Mouse (Mus musculus) neural tube, embryonic 12.5 days (tissue): ENCODE results near the gene Myo1d. TPM values are rescaled to one million over a fixed set of nuclear protein-coding genes. Genes with fewer than 3 reads are reported as not detected.

ENCODE experiments used
- ATAC-seq: fragments of 200-750 bp; cut with Nextera tagmentation; 2 replicates; pipeline ENCODE4 v1.8.0; 2017; ENCODE audit warnings: low read depth, mild to moderate bottlenecking, moderate TSS enrichment, moderate library complexity; ENCODE audit not compliant: low FRiP score
- H3K27ac ChIP-seq: fragments of 300-500 bp; sonication (generic); 2 replicates; pipeline ENCODE4 v1.5.1; 2016
- H3K27me3 ChIP-seq: fragments of 300-500 bp; sonication (generic); replicated peaks from 2 replicates; pipeline ENCODE4 v1.6.1; 2016; ENCODE audit warnings: mild to moderate bottlenecking
- H3K36me3 ChIP-seq: fragments of 300-500 bp; sonication (generic); 2 replicates; pipeline ENCODE4 v1.6.1; 2016; ENCODE audit warnings: mild to moderate bottlenecking
- H3K4me1 ChIP-seq: fragments of 300-500 bp; sonication (generic); 2 replicates; pipeline ENCODE4 v1.6.1; 2016
- H3K4me2 ChIP-seq: fragments of 300-500 bp; sonication (generic); replicated peaks from 2 replicates; pipeline ENCODE4 v1.6.1; 2016; ENCODE audit warnings: mild to moderate bottlenecking
- H3K4me3 ChIP-seq: fragments of 300-500 bp; sonication (generic); 2 replicates; pipeline ENCODE4 v1.5.1; 2016
- H3K9ac ChIP-seq: fragments of 300-500 bp; sonication (generic); 2 replicates; pipeline ENCODE4 v1.6.1; 2016; ENCODE audit warnings: mild to moderate bottlenecking
- H3K9me3 ChIP-seq: fragments of 300-500 bp; sonication (generic); 2 replicates; pipeline ENCODE4 v1.6.1; 2016; ENCODE audit warnings: mild to moderate bottlenecking
- WGBS: fragments of 180-500 bp; shearing (Covaris S2); methylation state at CpG from one replicate; pipeline ENCODE4 v1.1.7; 2016; 5-methylcytosine and 5-hydroxymethylcytosine counted together
- polyA plus RNA-seq: library from polyadenylated mRNA; unstranded; fragments of >200 nt; fragmentation: Nextera tagmentation; extraction: Ambion mirVana; gene quantifications from 2 replicates; pipeline ENCODE4 v1.2.1, GENCODE M21; 2016

Myo1d gene
- polyA plus RNA-seq, 1 experiment from 2014 or later: 2.2 TPM

DNA sequence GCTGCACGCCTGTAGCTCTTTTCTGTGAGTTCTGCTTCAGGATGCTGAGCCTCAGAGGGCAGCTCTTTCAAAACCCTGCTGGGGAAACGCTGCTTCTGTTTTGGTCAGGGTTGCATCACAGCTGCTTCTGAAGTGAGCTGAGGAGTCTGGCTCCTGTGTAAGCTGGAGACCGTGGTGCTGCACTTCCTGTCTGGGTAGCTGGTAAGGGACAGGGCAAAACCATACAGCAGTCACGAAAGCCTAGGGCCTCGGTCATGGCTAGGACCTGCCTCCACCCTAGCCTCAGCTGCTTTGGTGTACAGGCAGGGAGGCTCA, 290.0 kb downstream of the Myo1d start:
- Histone ChIP-seq H3K36me3 (no peaks in the 10 kb centered on the region), H3K4me1 (peaks cover 27% of the 10 kb centered on the region), H3K4me2 (no peak overlapping the region), H3K9ac (0 out of 2 replicates have a peak overlapping the region, but pooled peaks have one; percentile 17), H3K9me3 (no peaks in the 10 kb centered on the region), H3K4me3 (no peak overlapping the region), H3K27me3 (no peaks in the 10 kb centered on the region; the same call in 1 of the 2 replicates), H3K27ac (no peak overlapping the region)
- WGBS: 67% methylated on average over 5 of the region's 5 CpGs
- ATAC-seq: no peak

DNA sequence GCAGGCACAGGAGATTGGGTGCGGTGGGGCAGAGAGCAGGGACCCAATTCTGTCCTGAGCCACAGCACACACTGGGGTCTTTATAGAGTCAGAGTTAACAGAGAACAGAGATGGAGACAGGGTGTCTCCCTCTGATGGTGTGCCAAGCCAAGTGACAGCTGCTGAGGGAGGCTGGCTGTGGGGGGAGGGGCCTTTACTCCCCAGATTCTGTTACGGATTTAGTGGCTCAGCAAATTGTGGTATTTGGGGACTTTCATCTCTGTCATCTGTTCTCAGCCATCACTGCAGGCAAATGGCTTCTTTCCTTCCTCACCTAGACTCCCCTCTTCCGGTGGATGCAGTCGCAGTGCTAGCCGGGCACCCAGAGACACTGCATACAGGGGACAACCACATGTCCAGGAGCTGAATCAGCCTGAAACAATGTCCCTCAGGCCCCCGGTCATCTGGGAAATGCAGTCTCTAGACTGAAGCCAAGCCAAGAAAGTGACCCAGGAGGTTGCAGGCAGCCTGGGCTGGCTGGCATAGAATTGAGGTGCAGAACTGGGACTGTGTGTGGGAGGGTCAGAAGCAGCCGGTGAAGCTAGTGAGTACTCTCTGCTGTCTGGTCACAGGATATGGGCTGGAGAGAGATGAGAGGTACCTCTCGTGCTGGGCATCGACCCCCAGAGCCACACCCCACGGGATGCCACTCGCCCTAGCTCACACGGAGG, 290.5 kb downstream of the Myo1d start:
- Histone ChIP-seq H3K4me3 (no peak overlapping the region), H3K4me2 (peak overlapping the region; percentile 16; the same call in 1 of the 2 replicates), H3K9me3 (no peaks in the 10 kb centered on the region), H3K36me3 (no peaks in the 10 kb centered on the region), H3K9ac (peak overlapping the region; percentile 17; the same call in 1 of the 2 replicates), H3K27me3 (no peaks in the 10 kb centered on the region; the same call in 1 of the 2 replicates), H3K27ac (no peak overlapping the region), H3K4me1 (peaks cover 30% of the 10 kb centered on the region)
- ATAC-seq: no peak
- 61% methylated on average over 12 of the region's 12 CpGs for WGBS

DNA sequence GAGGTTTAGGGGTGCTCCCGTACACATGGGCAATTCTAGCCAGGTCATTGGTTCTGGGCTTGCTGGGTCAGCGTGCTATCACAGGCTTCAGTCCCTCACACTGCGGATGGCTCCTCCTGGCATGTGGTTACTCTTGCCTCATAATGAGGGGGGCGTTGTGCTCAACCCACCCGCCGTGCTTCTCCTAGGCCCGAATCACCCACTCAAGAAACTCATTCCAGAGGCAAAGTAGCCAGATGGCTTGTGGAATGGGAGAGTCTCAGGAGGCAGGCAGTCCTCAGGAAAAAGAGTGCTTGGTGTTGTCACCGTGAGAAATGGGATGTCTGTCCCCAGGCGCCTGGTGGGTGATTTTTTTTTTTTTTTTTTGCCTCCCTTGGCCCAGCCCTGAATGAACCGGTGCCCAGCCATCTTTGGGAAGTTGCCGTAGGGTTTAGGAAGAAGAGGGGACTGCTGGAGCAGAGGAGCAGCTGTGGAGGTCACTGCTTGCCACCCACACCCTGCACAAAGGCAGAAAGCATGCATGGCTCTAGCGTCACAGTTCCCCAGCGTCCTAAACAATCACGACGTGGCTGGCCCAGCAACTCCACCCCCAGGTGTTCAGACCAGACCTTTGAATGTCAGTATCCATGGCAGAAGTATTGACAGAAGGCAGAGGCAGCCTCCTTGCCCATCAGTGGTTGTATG, 291.8 kb downstream of the Myo1d start:
- 56% methylated on average over 15 of the region's 15 CpGs for WGBS
- no peaks in the 10 kb centered on the region for H3K9me3 ChIP-seq
- H3K27ac ChIP-seq: 0 out of 2 replicates have a peak overlapping the region, but pooled peaks have one; percentile 15
- no peak overlapping the region for H3K4me2 ChIP-seq
- ATAC-seq: no peak
- H3K4me1 ChIP-seq: peaks cover 38% of the 10 kb centered on the region
- no peak overlapping the region for H3K9ac ChIP-seq
- H3K4me3 ChIP-seq: no peak overlapping the region
- peaks cover 2% of the 10 kb centered on the region for H3K27me3 ChIP-seq
- H3K36me3 ChIP-seq: peaks cover 1% of the 10 kb centered on the region; the same call in 1 of the 2 replicates

DNA sequence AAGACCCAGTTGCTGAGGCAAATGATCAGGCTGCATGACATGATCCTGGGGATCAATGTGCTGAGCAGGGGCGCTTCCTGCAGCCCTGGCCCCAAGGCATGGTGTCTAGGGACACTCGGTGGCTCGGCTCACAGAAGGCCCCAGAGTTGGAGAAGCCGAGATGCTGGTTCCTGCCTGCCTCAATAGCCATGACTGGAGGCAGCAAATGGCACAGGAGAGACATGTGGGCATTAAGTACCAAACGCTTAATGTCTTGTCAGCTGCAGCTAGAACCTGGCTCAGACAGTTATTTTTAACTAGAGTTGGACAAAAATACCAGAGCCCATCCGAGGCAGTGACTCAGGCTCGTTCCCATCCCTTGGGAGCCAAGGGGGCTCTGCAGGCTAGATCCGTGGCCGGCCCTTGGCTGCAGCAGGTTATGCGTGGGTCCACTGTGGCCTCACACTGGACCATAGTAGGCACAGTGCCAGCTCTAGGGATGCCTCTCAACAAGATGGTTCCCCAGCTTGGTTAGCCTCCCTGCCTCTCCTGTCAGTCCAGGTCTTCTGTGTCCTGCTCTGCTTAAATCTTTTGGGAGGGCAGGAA, 294.1 kb downstream of the Myo1d start:
- Histone ChIP-seq H3K27me3 (peaks cover 14% of the 10 kb centered on the region), H3K4me3 (no peak overlapping the region), H3K27ac (no peak overlapping the region), H3K9me3 (no peaks in the 10 kb centered on the region), H3K9ac (no peak overlapping the region), H3K4me2 (no peak overlapping the region), H3K4me1 (peaks cover 47% of the 10 kb centered on the region), H3K36me3 (peaks cover 5% of the 10 kb centered on the region; the same call in 1 of the 2 replicates)
- WGBS: 84% methylated on average over 10 of the region's 10 CpGs
- ATAC-seq: no peak

DNA sequence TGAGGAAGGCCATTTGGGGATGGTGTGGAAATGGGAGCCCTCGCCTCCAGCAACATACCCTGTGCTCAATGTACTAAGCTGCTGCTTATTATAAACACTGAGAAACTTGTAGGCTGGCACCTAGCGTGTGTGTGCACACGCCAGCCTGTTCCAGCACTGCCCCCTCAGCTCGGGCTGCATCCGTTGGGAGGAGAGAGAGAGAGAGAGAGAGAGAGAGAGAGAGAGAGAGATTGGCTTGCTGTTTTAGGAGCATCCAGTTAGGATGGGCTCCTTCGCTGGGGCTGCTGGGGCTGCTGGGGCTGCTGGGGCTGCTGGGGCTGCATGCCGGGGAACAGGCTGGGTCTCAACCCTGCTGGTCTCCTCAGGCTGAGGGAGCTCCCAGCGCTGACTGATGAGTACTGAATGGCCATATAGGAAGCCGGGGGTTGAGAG, 294.7 kb downstream of the Myo1d start:
- Histone ChIP-seq H3K4me2 (no peak overlapping the region), H3K36me3 (peaks cover 5% of the 10 kb centered on the region), H3K27me3 (peaks cover 14% of the 10 kb centered on the region), H3K27ac (no peak overlapping the region), H3K4me1 (peaks cover 48% of the 10 kb centered on the region), H3K9ac (no peak overlapping the region), H3K4me3 (no peak overlapping the region), H3K9me3 (no peaks in the 10 kb centered on the region)
- ATAC-seq: no peak
- 83% methylated on average over 9 of the region's 9 CpGs for WGBS

DNA sequence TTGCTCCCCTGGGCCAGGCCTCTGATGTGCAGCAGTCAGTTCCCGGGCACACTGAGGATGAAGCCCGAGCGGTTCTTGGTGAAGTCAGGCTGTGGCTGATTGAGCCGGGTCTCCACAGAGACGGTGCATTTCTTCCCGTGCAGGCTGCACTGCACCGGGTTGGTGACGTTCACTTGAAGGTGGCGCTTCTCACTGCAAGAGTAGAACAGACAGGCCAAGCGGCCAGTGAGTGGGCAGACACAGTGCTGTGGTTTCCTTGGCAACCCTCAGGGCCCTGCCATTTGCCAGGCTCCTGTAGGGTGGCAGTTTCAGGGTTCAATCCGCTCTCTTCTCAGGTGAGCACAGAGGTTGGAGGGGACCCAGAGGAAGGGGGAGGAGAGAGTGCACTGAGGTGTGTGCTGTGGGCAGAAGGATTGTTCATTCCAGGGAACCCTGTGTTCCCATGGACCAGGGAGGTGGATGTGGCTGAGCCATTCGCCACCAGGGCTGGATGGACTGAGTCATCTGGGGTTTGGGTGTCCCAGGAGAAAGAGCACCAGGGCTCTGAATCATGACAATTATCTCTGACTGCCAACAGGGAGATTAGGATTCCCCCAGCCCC, 295.5 kb downstream of the Myo1d start:
- H3K9me3 ChIP-seq: no peaks in the 10 kb centered on the region
- H3K4me2 ChIP-seq: peak overlapping the region; percentile 30
- 32% methylated on average over 12 of the region's 12 CpGs for WGBS
- H3K4me3 ChIP-seq: no peak overlapping the region
- peak overlapping the region; percentile 38; the same call in 1 of the 2 replicates for H3K9ac ChIP-seq
- peak; percentile 49 for ATAC-seq
- peaks cover 5% of the 10 kb centered on the region for H3K36me3 ChIP-seq
- peak overlapping the region; percentile 47; the same call in 1 of the 2 replicates for H3K27ac ChIP-seq
- H3K27me3 ChIP-seq: peaks cover 14% of the 10 kb centered on the region; the same call in 1 of the 2 replicates
- H3K4me1 ChIP-seq: peaks cover 48% of the 10 kb centered on the region

DNA sequence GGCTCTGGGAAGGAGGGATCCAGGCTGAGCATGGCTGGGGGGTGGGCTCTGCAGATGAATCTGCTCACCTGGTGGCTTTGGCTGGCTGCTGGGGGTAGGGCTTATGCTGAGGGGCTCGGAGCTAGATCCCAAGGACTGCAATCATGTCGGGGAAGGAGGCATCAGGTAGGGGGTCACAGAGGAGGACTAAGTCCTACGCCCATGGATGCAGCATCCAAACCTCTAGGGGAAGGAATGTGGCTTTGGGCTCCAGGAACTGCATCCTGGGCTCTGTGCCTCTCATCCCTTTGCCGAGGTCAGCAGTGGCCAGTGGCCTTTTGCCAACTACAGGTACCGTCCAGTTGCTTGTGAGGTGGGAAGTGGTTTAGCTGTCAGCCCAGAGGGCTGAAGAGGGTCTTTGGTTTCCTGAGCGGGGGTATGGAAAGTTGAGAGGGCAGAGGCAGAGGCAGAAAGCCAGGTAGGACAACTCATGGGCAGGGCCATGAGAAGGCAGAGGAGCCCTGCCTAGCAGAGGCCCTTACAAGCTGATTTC, 296.2 kb downstream of the Myo1d start:
- Histone ChIP-seq H3K4me1 (peaks cover 48% of the 10 kb centered on the region), H3K36me3 (peaks cover 5% of the 10 kb centered on the region), H3K27ac (peak overlapping the region; percentile 47; the same call in 1 of the 2 replicates), H3K9me3 (no peaks in the 10 kb centered on the region), H3K4me2 (peak overlapping the region; percentile 30), H3K9ac (peak overlapping the region; percentile 38), H3K4me3 (no peak overlapping the region), H3K27me3 (peaks cover 14% of the 10 kb centered on the region; the same call in 1 of the 2 replicates)
- WGBS: 75% methylated on average over 6 of the region's 6 CpGs
- ATAC-seq: no peak

DNA sequence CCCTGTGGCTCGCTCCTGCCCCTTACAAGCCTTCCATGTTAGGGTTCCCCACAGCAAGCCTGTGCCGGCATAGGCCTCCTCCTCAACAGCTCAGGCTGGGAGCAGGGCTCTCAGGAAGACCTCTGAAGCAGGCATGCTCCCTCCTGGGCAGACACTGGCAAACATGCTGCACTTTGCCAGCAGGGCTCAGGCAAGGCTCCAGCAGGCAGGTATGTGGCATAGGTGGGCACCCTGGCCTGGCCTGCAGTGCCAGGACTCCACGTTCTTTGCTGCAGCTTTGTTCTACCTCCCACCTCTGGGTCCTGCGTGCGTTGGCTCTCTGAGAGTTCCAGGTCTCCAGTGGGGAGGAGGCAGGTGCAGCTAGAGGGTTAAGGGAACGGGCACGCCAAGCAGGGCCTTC, 296.9 kb downstream of the Myo1d start:
- Histone ChIP-seq H3K9ac (0 out of 2 replicates have a peak overlapping the region, but pooled peaks have one; percentile 13), H3K27me3 (peaks cover 14% of the 10 kb centered on the region; the same call in 1 of the 2 replicates), H3K27ac (no peak overlapping the region), H3K4me3 (no peak overlapping the region), H3K4me2 (peak overlapping the region; percentile 3; the same call in 1 of the 2 replicates), H3K4me1 (peaks cover 44% of the 10 kb centered on the region), H3K9me3 (no peaks in the 10 kb centered on the region), H3K36me3 (peaks cover 5% of the 10 kb centered on the region)
- ATAC-seq: no peak
- WGBS: 85% methylated on average over 7 of the region's 7 CpGs

DNA sequence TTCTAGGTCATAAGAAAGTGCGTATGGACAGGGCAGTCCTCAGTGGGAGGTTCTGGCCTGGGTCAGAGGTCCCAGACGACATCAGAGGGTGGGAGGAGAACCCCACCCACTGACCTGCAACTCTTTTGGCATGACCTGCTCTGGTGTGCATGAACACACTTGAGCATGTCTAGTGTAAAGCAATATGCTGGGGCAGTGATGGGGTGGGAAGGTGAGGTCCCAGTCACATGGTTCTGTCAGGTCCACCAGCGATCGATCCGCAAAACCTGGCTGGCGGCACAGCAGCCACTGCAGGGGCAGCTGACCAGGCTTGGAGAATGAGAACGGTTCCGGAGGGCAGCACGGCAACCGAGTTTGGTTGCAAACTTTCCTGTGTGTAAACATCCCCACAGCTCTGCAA, 297.5 kb downstream of the Myo1d start:
- no peak overlapping the region for H3K27ac ChIP-seq
- H3K4me2 ChIP-seq: peak overlapping the region; percentile 3; the same call in 1 of the 2 replicates
- no peaks in the 10 kb centered on the region for H3K9me3 ChIP-seq
- no peak overlapping the region for H3K9ac ChIP-seq
- WGBS: 79% methylated on average over 10 of the region's 10 CpGs
- H3K4me3 ChIP-seq: no peak overlapping the region
- peaks cover 43% of the 10 kb centered on the region for H3K4me1 ChIP-seq
- no peak for ATAC-seq
- peaks cover 14% of the 10 kb centered on the region; the same call in 1 of the 2 replicates for H3K27me3 ChIP-seq
- H3K36me3 ChIP-seq: peaks cover 5% of the 10 kb centered on the region

DNA sequence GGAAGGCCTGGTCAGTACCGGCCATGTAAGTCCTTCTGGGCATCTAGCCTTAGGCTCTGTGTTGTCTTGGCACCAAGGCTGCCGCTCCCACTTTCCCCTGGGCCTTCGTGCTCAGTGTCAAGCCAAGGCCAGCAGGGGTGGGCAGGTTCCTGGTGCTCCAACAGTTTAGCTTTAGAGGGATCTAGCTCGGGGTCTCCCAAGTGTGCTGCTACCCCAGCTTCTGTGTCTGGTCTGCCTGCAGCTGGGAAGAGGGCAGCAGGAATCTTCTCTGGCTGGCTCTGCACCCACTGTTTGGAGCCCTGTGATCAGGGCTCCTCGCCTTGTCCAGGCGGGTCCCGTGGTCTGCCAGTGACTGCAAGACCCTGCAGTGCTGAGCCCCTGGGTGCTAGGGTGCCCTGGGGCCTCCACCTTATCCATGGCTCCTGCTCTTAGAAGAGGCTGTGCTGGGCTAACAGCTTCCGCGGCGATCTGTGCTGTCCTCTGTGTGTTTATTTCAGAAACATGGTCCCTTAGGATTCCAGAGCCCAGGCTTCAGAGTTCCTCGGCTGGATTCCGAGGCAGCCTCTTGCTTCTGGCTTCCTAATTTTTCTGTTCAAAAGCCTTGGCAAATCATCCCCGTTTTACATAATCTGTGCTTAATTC, 298.3 kb downstream of the Myo1d start:
- Histone ChIP-seq H3K9me3 (no peaks in the 10 kb centered on the region), H3K27me3 (peaks cover 14% of the 10 kb centered on the region; the same call in 1 of the 2 replicates), H3K4me1 (peaks cover 45% of the 10 kb centered on the region), H3K9ac (peak overlapping the region; percentile 48), H3K4me3 (peak overlapping the region; percentile 24), H3K4me2 (peak overlapping the region; percentile 81), H3K27ac (no peak overlapping the region), H3K36me3 (peaks cover 5% of the 10 kb centered on the region)
- no peak for ATAC-seq
- WGBS: 85% methylated on average over 13 of the region's 13 CpGs
